Mouse (Mus musculus) layer of hippocampus, adult 9-10 months (tissue): ENCODE results near the gene Madcam1.

Source experiments
- DNase-seq: peaks from one replicate; pipeline ENCODE4 v3.0.0; 2022; ENCODE audit warnings: low spot score

Gene Madcam1

GRCm38 (mm10) chr10:79668076-79668475, 3.7 kb downstream of the Madcam1 start:
- DNase-seq = no peak

- DNase-seq = peak; percentile 97
Measured at GRCm38 (mm10) chr10:79668771-79669575, 4.6 kb downstream of the Madcam1 start, which contains the start of gene Tpgs1. Tpgs1 (plus strand) TSS chr10:79669369.

DNA sequence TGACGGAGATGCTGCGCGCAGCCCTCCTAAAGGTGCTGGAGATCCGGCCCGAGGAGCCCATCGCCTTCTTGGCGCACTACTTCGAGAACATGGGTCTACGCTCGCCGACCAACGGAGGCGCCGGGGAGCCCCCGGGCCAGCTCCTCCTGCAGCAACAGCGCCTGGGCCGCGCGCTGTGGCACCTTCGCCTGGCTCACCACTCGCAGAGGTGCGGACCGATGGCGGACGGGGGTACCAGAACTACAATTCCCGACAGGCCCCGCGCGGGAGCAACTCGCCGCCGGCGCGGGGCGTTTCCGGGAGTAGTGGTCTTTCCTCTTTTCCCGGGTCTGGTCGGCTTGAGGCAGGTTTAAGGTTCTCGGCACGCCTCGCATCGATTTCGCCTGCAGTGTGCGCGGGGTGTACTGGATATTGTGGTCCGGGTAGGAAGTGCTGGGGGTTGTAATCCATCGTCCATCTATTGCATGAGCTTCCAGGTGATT, 5.3 kb downstream of the Madcam1 start:
- DNase-seq = no peak

DNA sequence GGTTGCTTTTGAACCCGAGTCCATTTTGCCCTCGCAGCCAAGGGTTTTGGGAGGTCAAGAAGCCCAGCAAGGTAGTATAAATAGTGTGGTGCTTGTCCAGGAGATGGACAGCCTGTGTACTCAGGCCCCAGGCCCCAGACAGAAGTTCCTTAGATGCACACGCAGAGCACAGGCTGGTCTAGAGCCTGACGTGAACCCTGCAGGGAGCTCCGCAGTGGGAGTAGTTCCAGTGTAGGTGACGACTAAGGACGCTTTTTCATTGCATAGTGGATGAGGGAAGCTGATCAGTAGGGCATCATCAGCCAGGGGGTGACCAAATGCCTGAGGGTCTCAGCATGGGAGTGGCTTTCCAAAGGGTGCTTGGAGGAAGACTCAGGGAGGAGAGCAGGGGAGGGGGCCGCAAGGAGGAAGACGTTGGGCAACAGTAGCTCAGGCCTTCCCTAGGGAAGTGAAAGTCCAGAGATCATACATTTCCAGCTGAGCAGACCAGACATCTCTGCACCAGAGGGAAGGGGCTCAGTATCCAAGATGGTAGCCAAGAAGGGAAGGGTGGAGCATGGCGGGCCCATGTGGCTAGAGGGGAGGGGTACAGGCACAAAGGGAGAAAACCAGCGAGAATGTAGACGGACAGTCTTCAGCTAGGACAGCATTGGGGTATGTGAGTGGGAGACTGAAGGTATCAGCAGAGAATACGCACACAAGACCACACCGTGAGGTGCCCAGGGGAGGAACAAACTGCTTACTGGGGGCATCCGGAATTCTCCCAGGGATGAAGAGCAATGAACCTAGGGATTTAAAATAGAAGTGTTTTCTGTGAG, 5.9 kb downstream of the Madcam1 start:
- DNase-seq = no peak

GRCm38 (mm10) chr10:79671396-79672087, 7.2 kb downstream of the Madcam1 start:
- DNase-seq = no peak

DNA sequence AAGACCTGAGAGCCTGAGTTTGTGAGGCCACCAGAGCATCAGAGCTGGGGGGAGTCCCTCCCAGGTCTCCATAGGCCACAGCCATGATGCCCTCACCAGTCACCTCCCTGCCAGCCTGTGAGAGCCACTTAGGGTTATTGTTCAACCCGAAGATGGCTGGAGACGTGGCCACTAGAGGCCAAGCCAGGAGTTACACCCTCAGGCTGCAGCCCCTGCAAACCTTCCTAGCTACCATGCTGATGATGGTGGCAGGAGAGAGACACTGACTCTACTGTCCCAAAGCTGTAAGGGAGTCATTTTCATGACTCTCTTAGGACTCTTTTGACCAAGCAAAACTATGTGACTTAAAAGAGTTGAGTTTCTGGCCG, 7.7 kb downstream of the Madcam1 start:
- no peak for DNase-seq

GRCm38 (mm10) chr10:79673054-79673453, 8.7 kb downstream of the Madcam1 start:
- DNase-seq = no peak

- no peak for DNase-seq
Measured at GRCm38 (mm10) chr10:79675346-79676035, 11.1 kb downstream of the Madcam1 start.

DNA sequence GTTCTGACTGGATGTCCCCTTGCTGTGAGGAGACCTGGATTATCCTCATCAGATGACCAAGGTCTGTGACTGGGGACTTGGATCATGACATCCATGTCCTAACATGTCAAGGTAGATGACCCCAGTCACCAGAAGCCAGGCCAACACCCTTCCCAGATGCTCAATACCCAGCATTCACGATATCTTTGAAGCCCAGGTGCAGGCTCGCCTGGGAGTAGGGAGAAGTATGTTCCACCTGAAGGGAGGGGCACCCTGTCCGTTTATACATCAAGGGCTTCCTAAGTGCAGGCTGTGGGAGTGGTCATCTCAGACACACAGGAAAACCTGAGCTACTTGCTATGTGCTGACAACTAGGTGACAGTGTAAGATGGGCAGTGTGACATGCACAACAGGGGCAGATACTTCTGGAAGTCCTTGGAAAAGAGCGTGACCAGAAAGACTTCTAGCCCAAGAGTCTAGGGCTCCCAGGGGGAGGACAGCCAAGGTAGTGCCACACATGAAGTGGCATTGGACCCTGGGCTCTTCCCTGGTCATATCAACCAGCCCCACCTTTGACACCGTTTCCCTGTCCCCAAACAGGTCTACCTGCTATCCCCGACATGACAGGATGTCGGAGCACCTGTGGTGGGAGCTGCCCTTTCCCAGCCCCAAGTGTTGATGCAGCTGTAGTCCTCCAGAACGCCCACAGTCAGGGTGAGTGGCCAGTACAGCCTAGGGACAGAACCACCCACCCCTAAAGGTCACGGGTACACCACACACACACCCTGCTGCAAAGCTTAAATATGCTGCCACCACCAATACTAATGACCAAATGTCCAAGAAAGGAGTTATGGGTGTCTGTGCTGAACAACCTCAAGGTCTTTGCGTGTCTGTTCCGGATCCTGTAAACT, 16.5 kb downstream of the Madcam1 start:
- no peak for DNase-seq

DNA sequence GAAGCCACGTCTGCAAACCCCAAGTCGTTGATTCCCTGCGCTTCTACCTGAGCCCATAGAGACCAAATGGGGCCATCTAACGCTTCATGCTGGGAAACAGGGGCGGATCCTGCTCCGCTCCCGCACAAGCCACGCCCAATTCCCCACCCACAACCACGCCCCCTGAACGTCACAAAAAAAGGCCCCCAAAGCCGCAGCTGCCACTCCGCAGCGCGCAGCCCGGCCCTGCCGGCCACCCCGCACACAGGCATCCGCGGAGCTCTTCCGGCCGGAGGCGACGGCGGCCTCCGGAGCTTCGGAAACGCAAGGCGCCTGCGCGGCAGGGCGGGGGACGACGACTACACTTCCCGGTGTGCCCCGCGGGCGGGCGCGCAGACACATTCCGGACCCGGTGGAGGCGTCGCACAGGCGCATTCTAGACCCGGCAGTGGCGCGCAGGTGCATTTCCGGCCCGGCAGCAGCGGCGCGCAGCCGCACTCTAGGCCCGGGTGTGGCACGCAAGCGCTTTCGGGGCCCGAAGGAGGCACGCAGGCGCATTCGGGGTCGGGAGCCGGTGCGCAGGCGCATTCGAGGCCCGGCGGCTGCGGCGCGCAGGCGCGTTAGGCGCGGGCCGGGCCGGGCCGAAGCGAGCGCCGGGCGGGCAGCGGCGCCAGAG, 17.4 kb downstream of the Madcam1 start, which contains the start of gene Cdc34:
Gene Cdc34, plus strand, starts transcription at position 605 of the 655 bp plus-strand sequence.
- DNase-seq = peak; percentile 96

DNA sequence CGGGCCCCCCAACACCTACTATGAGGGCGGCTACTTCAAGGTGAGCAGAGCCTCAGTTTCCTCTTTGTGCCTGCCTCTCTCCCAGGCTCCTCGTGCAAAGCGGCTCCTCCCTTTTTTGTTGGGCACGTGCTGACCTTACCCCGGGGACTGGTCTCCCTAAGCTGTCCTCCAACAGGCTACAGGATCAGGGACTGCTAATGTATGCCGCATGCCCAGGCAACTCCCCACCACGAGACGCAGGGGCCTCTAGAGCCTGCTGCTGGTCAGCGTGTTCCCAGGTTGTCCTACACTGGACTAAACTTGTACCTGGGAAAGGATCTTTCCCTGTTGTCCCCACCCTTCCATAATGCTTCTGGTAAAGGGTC, 18.2 kb downstream of the Madcam1 start:
- DNase-seq = no peak

- no peak for DNase-seq
Measured at GRCm38 (mm10) chr10:79682916-79683582, 18.7 kb downstream of the Madcam1 start.

- no peak for DNase-seq
Measured at GRCm38 (mm10) chr10:79683726-79684640, 19.6 kb downstream of the Madcam1 start.

DNA sequence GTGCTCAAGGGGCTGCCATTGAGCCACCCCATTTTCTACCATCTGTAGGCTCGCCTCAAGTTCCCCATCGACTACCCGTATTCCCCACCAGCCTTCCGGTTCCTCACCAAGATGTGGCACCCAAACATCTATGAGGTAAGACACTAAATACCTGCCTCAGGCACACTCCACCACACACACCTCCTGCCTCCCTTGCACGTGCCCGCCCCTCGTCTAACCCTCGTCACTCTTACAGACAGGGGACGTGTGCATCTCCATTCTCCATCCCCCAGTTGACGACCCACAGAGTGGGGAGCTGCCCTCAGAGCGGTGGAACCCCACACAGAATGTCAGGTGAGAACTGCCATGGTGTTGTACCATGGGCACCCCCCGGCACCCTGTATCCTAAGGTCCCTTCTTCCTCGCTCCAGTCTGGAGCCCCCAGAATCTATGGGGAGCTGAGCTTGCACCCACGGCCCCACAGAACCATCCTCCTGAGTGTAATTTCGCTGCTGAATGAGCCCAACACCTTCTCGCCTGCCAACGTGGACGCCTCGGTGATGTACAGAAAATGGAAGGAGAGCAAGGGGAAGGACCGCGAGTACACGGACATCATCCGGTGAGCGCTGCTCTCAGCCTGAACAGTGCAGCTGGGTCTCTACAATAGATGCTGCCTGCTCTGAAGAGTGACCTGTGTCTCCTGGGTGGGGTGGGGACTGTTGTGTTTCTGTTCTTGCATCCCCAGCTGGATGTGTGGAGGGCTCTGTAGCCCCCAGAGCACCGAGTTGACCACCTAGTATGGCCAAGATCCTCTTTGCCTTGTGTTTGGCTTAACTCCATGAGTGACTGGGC, 20.6 kb downstream of the Madcam1 start:
- DNase-seq = no peak

- no peak for DNase-seq
Measured at GRCm38 (mm10) chr10:79686219-79686618, 21.9 kb downstream of the Madcam1 start.

DNA sequence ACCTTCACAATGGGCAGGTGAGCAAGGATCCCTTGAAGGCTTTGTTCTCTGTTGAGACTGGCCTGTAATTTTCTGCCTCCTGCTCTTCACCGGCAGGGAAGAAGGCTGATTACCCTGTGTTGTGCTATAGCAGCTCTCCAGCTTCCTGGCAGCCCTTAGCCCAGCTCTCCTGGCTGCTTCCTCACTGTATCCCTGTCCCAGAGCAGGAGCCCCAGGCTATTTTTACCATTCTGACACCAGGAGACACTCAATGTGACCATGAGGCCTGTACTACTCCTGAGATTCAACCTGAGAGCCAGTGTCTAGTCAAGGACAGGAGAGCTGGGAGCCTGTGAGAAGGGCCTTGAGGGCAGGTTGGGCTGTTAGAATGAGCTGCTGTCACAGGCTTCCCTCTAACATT, 22.3 kb downstream of the Madcam1 start:
- DNase-seq = no peak

GRCm38 (mm10) chr10:79687513-79687912, 23.2 kb downstream of the Madcam1 start:
- DNase-seq = no peak

DNA sequence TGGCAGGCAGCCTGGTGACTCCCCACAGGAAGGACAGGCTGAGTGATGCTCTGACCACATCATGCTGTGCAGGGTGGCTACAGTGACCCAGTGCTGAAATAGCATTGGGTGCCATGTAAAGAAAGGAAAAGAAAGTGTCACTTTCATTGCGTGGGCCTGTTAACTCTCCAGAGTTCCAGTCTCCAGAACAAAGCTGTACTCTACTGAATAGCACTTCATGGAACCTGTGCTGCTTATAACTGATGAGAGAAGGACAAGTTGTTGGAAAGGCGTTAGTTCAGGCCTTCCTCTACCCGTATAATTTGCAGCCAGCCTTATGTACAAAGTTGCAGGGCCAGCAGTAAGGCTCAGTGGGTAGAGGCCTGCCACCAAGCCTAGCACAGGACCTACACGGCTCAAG, 24.4 kb downstream of the Madcam1 start, which contains the start of gene Gzmm:
Gene Gzmm, plus strand, starts transcription at position 301 of the 400 bp plus-strand sequence.
- no peak for DNase-seq
